Mouse (Mus musculus) lung, embryonic 15.5 days (tissue): ENCODE results near the gene Lrrc1. TPM values are rescaled to one million over a fixed set of nuclear protein-coding genes. Genes with fewer than 3 reads are reported as not detected.

ENCODE experiments used
- ATAC-seq: fragments of 200-750 bp; cut with Nextera tagmentation; 2 replicates; pipeline ENCODE4 v1.8.0; 2017; ENCODE audit warnings: moderate number of reproducible peaks, borderline replicate concordance; ENCODE audit not compliant: low FRiP score, low TSS enrichment; ENCODE audit errors: extremely low read depth
- H3K27ac ChIP-seq: fragments of 300-500 bp; sonication (generic); 2 replicates; pipeline ENCODE4 v1.5.1; 2015; ENCODE audit warnings: moderate library complexity, mild to moderate bottlenecking, inconsistent platforms
- H3K27me3 ChIP-seq: fragments of 300-500 bp; sonication (generic); 2 replicates; pipeline ENCODE4 v1.6.1; 2015; ENCODE audit warnings: inconsistent platforms
- H3K36me3 ChIP-seq: fragments of 300-500 bp; sonication (generic); 2 replicates; pipeline ENCODE4 v1.6.1; 2015; ENCODE audit warnings: inconsistent platforms
- H3K4me1 ChIP-seq: fragments of 300-500 bp; sonication (generic); 2 replicates; pipeline ENCODE4 v1.6.1; 2015; ENCODE audit warnings: inconsistent platforms
- H3K4me2 ChIP-seq: fragments of 300-500 bp; sonication (generic); 2 replicates; pipeline ENCODE4 v1.6.1; 2015; ENCODE audit warnings: inconsistent platforms, mild to moderate bottlenecking, moderate library complexity
- H3K4me3 ChIP-seq: fragments of 300-500 bp; sonication (generic); 2 replicates; pipeline ENCODE4 v1.5.1; 2015; ENCODE audit warnings: mild to moderate bottlenecking, inconsistent platforms
- H3K9ac ChIP-seq: fragments of 300-500 bp; sonication (generic); 2 replicates; pipeline ENCODE4 v1.6.1; 2015; ENCODE audit warnings: inconsistent platforms
- H3K9me3 ChIP-seq: fragments of 300-500 bp; sonication (generic); 2 replicates; pipeline ENCODE4 v1.6.1; 2016; ENCODE audit warnings: inconsistent platforms
- WGBS: fragments of 180-500 bp; shearing (Covaris S2); methylation state at CpG from one replicate; pipeline ENCODE4 v1.1.7; 2015; 5-methylcytosine and 5-hydroxymethylcytosine counted together
- microRNA-seq: library from miRNA; unstranded; fragments of <30 nt; microRNA quantifications from one replicate; pipeline ENCODE4, GENCODE M21; 2016
- polyA plus RNA-seq: library from polyadenylated mRNA; unstranded; fragments of >200 nt; fragmentation: Nextera tagmentation; extraction: Ambion mirVana; gene quantifications from 2 replicates; pipeline ENCODE4 v1.2.1, GENCODE M21; 2015

The Lrrc1 gene
- polyA plus RNA-seq, 1 experiment from 2014 or later = 11.4 TPM

- no peak overlapping the region for H3K27ac ChIP-seq
- ATAC-seq = no peak
Measured at GRCm38 (mm10) chr9:77388956-77389355, 155.7 kb downstream of the Lrrc1 start.

DNA sequence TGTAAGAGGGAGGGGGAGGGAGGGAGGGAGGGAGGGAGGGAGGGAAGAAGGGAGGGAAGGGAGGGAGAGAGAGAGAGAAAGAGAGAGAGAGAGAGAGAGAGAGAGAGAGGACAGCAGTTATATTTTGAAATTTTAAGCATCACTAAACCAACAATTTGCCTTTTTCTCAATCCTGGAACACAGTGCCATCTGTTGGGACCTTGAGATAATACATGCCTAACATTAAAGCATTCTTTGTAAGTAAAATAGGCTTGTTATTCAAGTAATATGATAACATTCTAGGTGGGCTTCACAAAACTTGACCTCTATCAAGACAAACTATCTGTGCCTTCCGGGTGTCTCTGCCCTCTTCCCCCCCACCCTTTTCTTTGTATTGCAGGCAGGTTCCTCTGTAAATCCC, 157.9 kb downstream of the Lrrc1 start:
- H3K4me2 ChIP-seq = no peak overlapping the region
- ATAC-seq = no peak
- no peak overlapping the region for H3K4me3 ChIP-seq
- 0% methylated on average over 1 of the region's 1 CpGs for WGBS
- H3K9me3 ChIP-seq = no peaks in the 10 kb centered on the region
- no peaks in the 10 kb centered on the region for H3K36me3 ChIP-seq
- no peak overlapping the region for H3K9ac ChIP-seq
- no peaks in the 10 kb centered on the region for H3K27me3 ChIP-seq
- H3K4me1 ChIP-seq = peaks cover 11% of the 10 kb centered on the region; the same call in 1 of the 2 replicates
- no peak overlapping the region for H3K27ac ChIP-seq

More at GRCm38 (mm10) chr9:77388956-77389355, 155.7 kb downstream of the Lrrc1 start:
- Histone ChIP-seq H3K4me3 (no peak overlapping the region), H3K9ac (no peak overlapping the region), H3K36me3 (no peaks in the 10 kb centered on the region), H3K4me2 (no peak overlapping the region), H3K4me1 (0 out of 2 replicates have a peak, but pooled peaks cover 4% of the 10 kb centered on the region), H3K9me3 (no peaks in the 10 kb centered on the region), H3K27me3 (no peaks in the 10 kb centered on the region)
- WGBS = 61% methylated on average over 8 of the region's 8 CpGs

DNA sequence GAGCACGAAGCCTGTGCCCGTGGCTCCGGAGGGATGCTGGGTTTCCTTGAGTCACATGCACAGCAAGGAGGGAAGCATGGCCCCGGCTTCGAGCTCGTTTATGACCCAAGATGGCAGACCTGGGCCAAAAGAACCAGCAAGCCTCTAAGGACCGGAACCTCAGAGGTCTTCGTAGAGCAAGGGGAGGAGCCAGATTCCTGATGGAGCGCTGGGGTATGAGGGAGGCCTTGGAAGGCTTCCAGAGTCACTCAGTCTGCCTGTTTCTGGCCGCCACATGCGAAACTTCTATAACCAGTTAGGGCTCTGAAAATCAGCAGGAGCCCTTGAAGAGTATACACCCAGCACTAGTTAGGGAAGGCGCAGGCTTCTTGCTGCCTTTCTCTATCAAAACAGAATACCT, 159.1 kb downstream of the Lrrc1 start:
- Histone ChIP-seq H3K36me3 (no peaks in the 10 kb centered on the region), H3K4me1 (peaks cover 16% of the 10 kb centered on the region), H3K9ac (no peak overlapping the region), H3K9me3 (no peaks in the 10 kb centered on the region), H3K27me3 (no peaks in the 10 kb centered on the region), H3K4me2 (no peak overlapping the region), H3K27ac (no peak overlapping the region), H3K4me3 (no peak overlapping the region)
- ATAC-seq = no peak
- 73% methylated on average over 12 of the region's 12 CpGs for WGBS

DNA sequence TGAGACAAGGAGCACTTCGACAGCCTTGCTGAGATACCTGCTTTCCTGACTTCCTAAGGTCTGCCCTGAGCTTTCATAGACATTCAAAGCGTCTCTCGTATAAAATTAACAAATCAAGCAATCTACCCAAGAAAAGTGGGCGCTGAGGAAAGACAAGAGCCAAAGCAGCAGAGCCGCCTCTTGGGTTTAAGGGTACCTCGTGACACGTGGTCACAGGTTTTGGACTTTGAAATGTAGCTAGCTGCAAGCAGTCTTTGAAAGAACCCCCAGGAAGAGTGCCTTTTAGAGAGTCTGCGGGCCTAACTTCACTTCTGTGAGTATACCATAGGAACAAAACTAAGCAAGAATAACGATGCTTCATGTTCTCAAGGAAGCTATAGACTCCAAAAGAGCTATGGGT, 160.0 kb downstream of the Lrrc1 start:
- H3K4me1 ChIP-seq = peaks cover 16% of the 10 kb centered on the region
- H3K27me3 ChIP-seq = no peaks in the 10 kb centered on the region
- H3K4me2 ChIP-seq = no peak overlapping the region
- no peak overlapping the region for H3K4me3 ChIP-seq
- 86% methylated on average over 9 of the region's 9 CpGs for WGBS
- no peak overlapping the region for H3K9ac ChIP-seq
- no peaks in the 10 kb centered on the region for H3K9me3 ChIP-seq
- H3K27ac ChIP-seq = no peak overlapping the region
- H3K36me3 ChIP-seq = no peaks in the 10 kb centered on the region
- no peak for ATAC-seq

- ATAC-seq = no peak
- 70% methylated on average over 4 of the region's 4 CpGs for WGBS
- H3K4me1 ChIP-seq = peaks cover 16% of the 10 kb centered on the region
Measured at GRCm38 (mm10) chr9:77383951-77384350, 160.7 kb downstream of the Lrrc1 start.

DNA sequence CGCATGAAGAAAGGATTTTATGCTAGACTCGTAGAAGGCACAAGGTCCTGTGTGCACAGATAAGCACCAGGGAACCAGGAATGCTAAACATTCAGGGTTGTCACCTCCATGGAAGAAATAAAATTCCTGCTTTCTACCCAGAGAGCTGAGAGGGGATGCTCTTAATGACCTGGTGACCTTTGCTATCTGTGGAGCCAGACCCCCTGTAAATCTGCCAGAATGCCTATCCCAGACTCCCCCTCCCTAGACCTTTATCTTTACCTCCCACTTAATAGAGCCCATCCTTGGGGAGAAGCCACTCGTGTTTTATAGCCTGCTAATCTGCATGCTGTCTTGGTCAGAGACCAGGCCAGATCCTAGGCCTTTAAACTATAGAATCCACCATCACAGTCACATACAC, 162.2 kb downstream of the Lrrc1 start:
- Histone ChIP-seq H3K36me3 (no peaks in the 10 kb centered on the region), H3K4me2 (no peak overlapping the region), H3K9me3 (no peaks in the 10 kb centered on the region), H3K4me3 (no peak overlapping the region), H3K4me1 (peaks cover 16% of the 10 kb centered on the region), H3K27ac (no peak overlapping the region), H3K9ac (no peak overlapping the region), H3K27me3 (no peaks in the 10 kb centered on the region)
- WGBS = 32% methylated on average over 3 of the region's 3 CpGs
- ATAC-seq = no peak

More at GRCm38 (mm10) chr9:77383951-77384350, 160.7 kb downstream of the Lrrc1 start:
- Histone ChIP-seq H3K9me3 (no peaks in the 10 kb centered on the region), H3K36me3 (no peaks in the 10 kb centered on the region), H3K27me3 (no peaks in the 10 kb centered on the region), H3K4me3 (no peak overlapping the region), H3K4me2 (no peak overlapping the region), H3K9ac (no peak overlapping the region), H3K27ac (no peak overlapping the region)

DNA sequence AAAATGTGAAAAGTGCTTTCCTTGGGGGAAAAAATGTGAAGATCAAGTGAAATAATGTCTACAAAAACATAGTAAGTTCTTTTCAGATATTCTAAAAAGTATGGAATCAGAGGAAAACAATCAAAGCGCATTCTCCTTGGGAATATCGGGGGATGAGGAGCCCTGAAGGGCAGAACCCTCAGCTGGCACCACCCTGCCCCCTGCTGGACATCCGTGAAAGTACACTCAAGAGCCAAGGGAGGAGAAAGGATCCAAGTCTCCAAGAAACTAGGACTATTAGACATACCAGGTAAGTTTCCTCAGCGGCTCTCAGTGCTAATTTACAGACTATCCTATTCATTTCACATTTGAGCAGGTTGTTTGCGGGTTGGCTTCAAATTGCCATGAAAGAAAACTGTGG, 163.1 kb downstream of the Lrrc1 start:
- H3K27ac ChIP-seq = no peak overlapping the region
- 5% methylated on average over 5 of the region's 5 CpGs for WGBS
- H3K36me3 ChIP-seq = no peaks in the 10 kb centered on the region
- peaks cover 16% of the 10 kb centered on the region for H3K4me1 ChIP-seq
- H3K27me3 ChIP-seq = no peaks in the 10 kb centered on the region
- no peak overlapping the region for H3K4me2 ChIP-seq
- H3K9me3 ChIP-seq = no peaks in the 10 kb centered on the region
- no peak for ATAC-seq
- H3K9ac ChIP-seq = no peak overlapping the region
- H3K4me3 ChIP-seq = no peak overlapping the region

Small RNA genes lying within 50 kb of the gene (microRNA-seq; reads per million reads assigned to microRNA genes)
- not detected for gene Gm25250

Other genes with a start within 250 kb of the Lrrc1 start
- 3.2 and 5.7 TPM in 2 replicates for gene Mlip, start 191.9 kb downstream of the Lrrc1 start, polyA plus RNA-seq
- gene Klhl31, start 91.6 kb upstream of the Lrrc1 start, polyA plus RNA-seq = 1.2 and 1.6 TPM in 2 replicates
- 16.1 and 19.8 TPM in 2 replicates for gene Gclc, start 209.7 kb upstream of the Lrrc1 start, polyA plus RNA-seq